Mouse (Mus musculus) liver, embryonic 11.5 days (tissue): ENCODE measurements around the gene Ctnnbl1. TPM values are rescaled to one million over a fixed set of nuclear protein-coding genes. Genes with fewer than 3 reads are reported as not detected.

Source experiments
- ATAC-seq: fragments of 200-750 bp; cut with Nextera tagmentation; replicated peaks from 2 replicates; pipeline ENCODE4 v1.8.0; 2017; ENCODE audit warnings: moderate number of reproducible peaks, mild to moderate bottlenecking, moderate TSS enrichment, moderate library complexity; ENCODE audit not compliant: low FRiP score
- DNase-seq: peaks from one replicate; pipeline ENCODE4 v3.0.0-alpha.2; 2017; ENCODE audit warnings: low spot score
- H3K27ac ChIP-seq: fragments of 300-500 bp; sonication (generic); 2 replicates; pipeline ENCODE4 v1.5.1; 2014; ENCODE audit warnings: mild to moderate bottlenecking, low read depth, low read length, control low read depth
- H3K27me3 ChIP-seq: fragments of 300-500 bp; sonication (generic); replicated peaks from 2 replicates; pipeline ENCODE4 v1.6.1; 2014; ENCODE audit warnings: low read length, mixed read lengths; ENCODE audit not compliant: control insufficient read depth, insufficient read depth
- H3K36me3 ChIP-seq: fragments of 300-500 bp; sonication (generic); 2 replicates; pipeline ENCODE4 v1.6.1; 2014; ENCODE audit warnings: mild to moderate bottlenecking, low read length, moderate library complexity, mixed read lengths; ENCODE audit not compliant: control insufficient read depth, insufficient read depth
- H3K4me1 ChIP-seq: fragments of 300-500 bp; sonication (generic); replicated peaks from 2 replicates; pipeline ENCODE4 v1.6.1; 2014; ENCODE audit warnings: low read length, mixed read lengths; ENCODE audit not compliant: control insufficient read depth, insufficient read depth
- H3K4me2 ChIP-seq: fragments of 300-500 bp; sonication (generic); 2 replicates; pipeline ENCODE4 v1.6.1; 2014; ENCODE audit warnings: mild to moderate bottlenecking, control low read depth, moderate library complexity
- H3K4me3 ChIP-seq: fragments of 300-500 bp; sonication (generic); 2 replicates; pipeline ENCODE4 v1.5.1; 2014; ENCODE audit warnings: low read depth, low read length, control low read depth
- H3K9ac ChIP-seq: fragments of 300-500 bp; sonication (generic); 2 replicates; pipeline ENCODE4 v1.6.1; 2014; ENCODE audit warnings: low read depth, low read length, control low read depth
- H3K9me3 ChIP-seq: fragments of 300-500 bp; sonication (generic); 2 replicates; pipeline ENCODE4 v1.6.1; 2016; ENCODE audit warnings: low read length, inconsistent platforms, mixed read lengths; ENCODE audit not compliant: control insufficient read depth
- WGBS: fragments of 180-500 bp; shearing (Covaris S2); extraction: QIAGEN DNeasy Blood & Tissue Kit; methylation state at CpG from one replicate; pipeline ENCODE4 v1.1.7; 2014; 5-methylcytosine and 5-hydroxymethylcytosine counted together
- polyA plus RNA-seq: library from polyadenylated mRNA; unstranded; fragments of >200 nt; fragmentation: Nextera tagmentation; extraction: Ambion mirVana; gene quantifications from 2 replicates; pipeline ENCODE4 v1.2.1, GENCODE M21; 2014

The Ctnnbl1 gene
- polyA plus RNA-seq, 1 experiment from 2014 or later, result 56.3 TPM

- no peaks in the 10 kb centered on the region for H3K27me3 ChIP-seq
- ATAC-seq (no peak), DNase-seq (no peak)
- no peak overlapping the region for H3K4me3 ChIP-seq
- no peaks in the 10 kb centered on the region; the same call in 1 of the 2 replicates for H3K36me3 ChIP-seq
- no peak overlapping the region for H3K27ac ChIP-seq
- no peak overlapping the region for H3K9ac ChIP-seq
- no peaks in the 10 kb centered on the region for H3K9me3 ChIP-seq
- H3K4me1 ChIP-seq, result peaks cover 5% of the 10 kb centered on the region; the same call in 1 of the 2 replicates
- no peak overlapping the region for H3K4me2 ChIP-seq
- WGBS, result 82% methylated on average over 9 of the region's 9 CpGs
Observed at GRCm38 (mm10) chr2:157817672-157818071, 80.5 kb downstream of the Ctnnbl1 start.

GRCm38 (mm10) chr2:157818576-157819320 lies 81.5 kb downstream of the Ctnnbl1 start:
- no peaks in the 10 kb centered on the region for H3K9me3 ChIP-seq
- ATAC-seq (no peak), DNase-seq (no peak)
- H3K9ac ChIP-seq, result no peak overlapping the region
- no peaks in the 10 kb centered on the region for H3K27me3 ChIP-seq
- no peaks in the 10 kb centered on the region; the same call in 1 of the 2 replicates for H3K36me3 ChIP-seq
- H3K4me3 ChIP-seq, result no peak overlapping the region
- peaks cover 5% of the 10 kb centered on the region; the same call in 1 of the 2 replicates for H3K4me1 ChIP-seq
- no peak overlapping the region for H3K27ac ChIP-seq
- 66% methylated on average over 15 of the region's 15 CpGs for WGBS
- H3K4me2 ChIP-seq, result no peak overlapping the region

GRCm38 (mm10) chr2:157819401-157819800 lies 82.2 kb downstream of the Ctnnbl1 start:
- Histone ChIP-seq H3K4me2 (no peak overlapping the region), H3K27ac (no peak overlapping the region)
- WGBS, result 93% methylated on average over 12 of the region's 12 CpGs

GRCm38 (mm10) chr2:157821259-157821658 lies 84.1 kb downstream of the Ctnnbl1 start:
- H3K27me3 ChIP-seq, result no peaks in the 10 kb centered on the region
- H3K4me3 ChIP-seq, result no peak overlapping the region
- no peaks in the 10 kb centered on the region for H3K9me3 ChIP-seq
- no peak overlapping the region for H3K4me2 ChIP-seq
- peaks cover 5% of the 10 kb centered on the region; the same call in 1 of the 2 replicates for H3K4me1 ChIP-seq
- DNase-seq (no peak), ATAC-seq (no peak)
- H3K27ac ChIP-seq, result no peak overlapping the region
- WGBS, result 88% methylated on average over 4 of the region's 4 CpGs
- H3K36me3 ChIP-seq, result no peaks in the 10 kb centered on the region; the same call in 1 of the 2 replicates
- no peak overlapping the region for H3K9ac ChIP-seq

More at GRCm38 (mm10) chr2:157819401-157819800, 82.2 kb downstream of the Ctnnbl1 start:
- no peak overlapping the region for H3K4me3 ChIP-seq
- DNase-seq (no peak), ATAC-seq (no peak)
- no peaks in the 10 kb centered on the region for H3K27me3 ChIP-seq
- no peak overlapping the region for H3K9ac ChIP-seq
- peaks cover 5% of the 10 kb centered on the region; the same call in 1 of the 2 replicates for H3K4me1 ChIP-seq
- H3K36me3 ChIP-seq, result no peaks in the 10 kb centered on the region; the same call in 1 of the 2 replicates
- no peaks in the 10 kb centered on the region for H3K9me3 ChIP-seq

GRCm38 (mm10) chr2:157823456-157823855 lies 86.3 kb downstream of the Ctnnbl1 start:
- Histone ChIP-seq H3K9ac (no peak overlapping the region), H3K4me3 (no peak overlapping the region), H3K4me2 (no peak overlapping the region), H3K27me3 (no peaks in the 10 kb centered on the region), H3K27ac (no peak overlapping the region), H3K36me3 (no peaks in the 10 kb centered on the region; the same call in 1 of the 2 replicates), H3K4me1 (peaks cover 2% of the 10 kb centered on the region; the same call in 1 of the 2 replicates), H3K9me3 (no peaks in the 10 kb centered on the region)
- ATAC-seq (no peak), DNase-seq (no peak)
- WGBS, result 92% methylated on average over 3 of the region's 3 CpGs

GRCm38 (mm10) chr2:157824249-157824648 lies 87.0 kb downstream of the Ctnnbl1 start:
- no peak overlapping the region for H3K27ac ChIP-seq
- H3K4me3 ChIP-seq, result no peak overlapping the region
- ATAC-seq, result no peak
- WGBS, result 93% methylated on average over 11 of the region's 11 CpGs
- H3K4me1 ChIP-seq, result no peaks in the 10 kb centered on the region
- no peak overlapping the region for H3K4me2 ChIP-seq
- H3K9me3 ChIP-seq, result no peaks in the 10 kb centered on the region
- no peak for DNase-seq
- H3K27me3 ChIP-seq, result no peaks in the 10 kb centered on the region
- no peak overlapping the region for H3K9ac ChIP-seq
- no peaks in the 10 kb centered on the region; the same call in 1 of the 2 replicates for H3K36me3 ChIP-seq

- H3K4me1 ChIP-seq, result no peaks in the 10 kb centered on the region
- H3K4me2 ChIP-seq, result no peak overlapping the region
- no peak for DNase-seq
- no peaks in the 10 kb centered on the region for H3K27me3 ChIP-seq
- 78% methylated on average over 6 of the region's 6 CpGs for whole genome bisulfite sequencing
- H3K27ac ChIP-seq, result no peak overlapping the region
- no peak for ATAC-seq
- H3K9ac ChIP-seq, result no peak overlapping the region
- no peak overlapping the region for H3K4me3 ChIP-seq
- H3K36me3 ChIP-seq, result no peaks in the 10 kb centered on the region
- no peaks in the 10 kb centered on the region for H3K9me3 ChIP-seq
Observed at GRCm38 (mm10) chr2:157830101-157830500, 92.9 kb downstream of the Ctnnbl1 start.

- Histone ChIP-seq H3K9ac (no peak overlapping the region), H3K4me2 (no peak overlapping the region), H3K36me3 (no peaks in the 10 kb centered on the region), H3K9me3 (no peaks in the 10 kb centered on the region), H3K27ac (no peak overlapping the region), H3K4me3 (no peak overlapping the region), H3K27me3 (no peaks in the 10 kb centered on the region), H3K4me1 (no peaks in the 10 kb centered on the region)
- DNase-seq (no peak), ATAC-seq (no peak)
- 84% methylated on average over 10 of the region's 10 CpGs for WGBS
Observed at GRCm38 (mm10) chr2:157830620-157831354, 93.6 kb downstream of the Ctnnbl1 start.
